Mouse (Mus musculus) gastrocnemius, postnatal 4 days (tissue): ENCODE data around the gene Rapgef5. TPM values are rescaled to one million over a fixed set of nuclear protein-coding genes. Genes with fewer than 3 reads are reported as not detected.

Experiments used
- DNase-seq, 2 experiments: peaks; one replicate each; pipeline ENCODE4 v3.0.0; 2021 to 2022; ENCODE audit warnings: low spot score in 2 of 2, mixed read lengths in 2 of 2
- long read RNA-seq, 2 experiments: library from polyadenylated mRNA; stranded (forward); transcript quantifications; one replicate each; pipeline ENCODE4 v2.0.0; 2021
- total RNA-seq, 2 experiments: library from RNA; stranded (reverse); gene quantifications; 2 replicates each; pipeline ENCODE4 v1.2.3; 2021

Rapgef5 gene
- total RNA-seq = 10 to 100 TPM; 13.9 to 15.5 TPM
- long read RNA-seq, experiment 1, partial matches to known transcripts = 0 of 3 reads
- long read RNA-seq, experiment 1, other reads (novel, unspliced or antisense) = 2 of 3 reads
- long read RNA-seq, experiment 2, partial matches to known transcripts = 0 of 1 reads
- long read RNA-seq, experiment 2, other reads (novel, unspliced or antisense) = 1 of 1 reads

DNA sequence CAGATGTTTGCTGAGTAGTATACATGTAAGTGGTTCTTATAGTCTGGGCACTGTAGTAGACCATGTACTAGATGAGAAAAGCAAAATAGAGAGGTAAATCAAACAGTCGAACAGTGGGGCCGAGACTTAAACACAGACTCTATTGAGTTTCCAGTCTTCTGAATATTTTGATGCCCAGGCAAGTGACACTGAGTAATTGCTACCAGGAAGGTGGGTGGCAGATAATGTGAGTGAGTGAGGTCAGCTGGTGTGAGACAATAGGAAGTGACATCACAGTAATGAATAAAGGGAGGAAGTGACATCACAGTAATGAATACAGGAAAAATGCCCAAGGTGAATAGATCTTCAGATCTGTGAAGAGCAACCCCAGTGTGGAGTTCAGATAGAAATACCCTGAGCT lies at the start of gene Rapgef5:
Gene Rapgef5, plus strand, starts transcription at position 301 of the 400 bp plus-strand sequence.
- DNase-seq = no peak

DNA sequence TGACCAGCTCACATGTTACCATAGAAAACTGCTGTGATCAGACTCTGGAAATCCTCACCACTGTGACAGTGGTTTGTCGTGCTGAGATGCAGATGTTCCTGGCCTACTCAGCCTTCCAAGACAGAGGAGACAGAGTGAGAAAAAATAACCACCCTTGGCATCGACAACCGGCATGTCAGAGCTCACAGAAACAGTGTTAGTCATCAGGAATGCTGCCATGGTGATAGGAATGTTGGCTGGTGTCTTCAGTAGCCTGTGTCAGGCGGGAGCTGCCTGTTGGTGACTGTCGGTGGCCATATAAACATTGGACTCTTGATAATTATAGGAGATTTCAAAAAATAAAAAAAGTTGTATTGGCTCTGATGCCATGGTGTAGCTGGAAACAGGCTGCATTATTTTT lies 48.0 kb upstream of the Rapgef5 start:
- DNase-seq = no peak

DNA sequence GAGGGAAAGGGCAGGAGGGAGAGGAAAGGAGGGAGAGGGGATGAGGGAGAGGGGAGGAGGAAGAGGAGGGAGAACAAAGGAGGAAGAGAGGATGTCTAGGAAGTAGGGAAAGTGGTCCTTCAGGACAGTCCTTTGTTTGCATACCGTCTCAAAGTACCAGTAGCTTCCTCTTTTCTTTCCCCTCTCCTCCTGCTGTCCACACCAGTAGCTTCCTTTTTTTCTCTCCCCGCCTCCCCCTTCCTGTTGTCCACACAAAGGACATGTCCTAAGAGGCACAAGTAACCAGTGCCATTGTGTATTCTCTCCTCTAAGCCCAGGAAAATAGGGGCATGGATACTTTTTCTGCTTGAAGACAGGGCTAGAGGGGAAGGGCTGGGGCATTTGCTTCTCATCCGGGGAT lies 37.3 kb upstream of the Rapgef5 start:
- DNase-seq = no peak

DNA sequence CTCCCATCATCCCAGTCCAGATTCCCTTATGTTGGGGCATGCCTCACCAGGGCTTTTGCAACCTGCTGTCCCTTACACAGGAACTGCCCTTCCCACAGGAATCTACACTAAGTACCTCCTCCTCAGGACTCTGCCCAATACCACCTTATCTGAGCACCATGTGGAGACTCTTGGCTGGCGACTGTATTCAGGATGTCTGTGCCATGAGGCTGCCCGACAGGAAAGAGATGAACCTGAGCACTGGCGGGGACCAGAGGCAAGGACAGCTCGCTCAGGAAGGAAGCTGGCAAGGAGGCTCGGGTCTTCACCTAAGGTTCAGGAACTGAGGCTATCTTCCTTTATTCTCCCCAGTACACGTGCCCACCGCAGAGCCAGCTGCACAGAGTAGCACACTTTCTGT lies 36.6 kb upstream of the Rapgef5 start:
- no peak for DNase-seq

DNA sequence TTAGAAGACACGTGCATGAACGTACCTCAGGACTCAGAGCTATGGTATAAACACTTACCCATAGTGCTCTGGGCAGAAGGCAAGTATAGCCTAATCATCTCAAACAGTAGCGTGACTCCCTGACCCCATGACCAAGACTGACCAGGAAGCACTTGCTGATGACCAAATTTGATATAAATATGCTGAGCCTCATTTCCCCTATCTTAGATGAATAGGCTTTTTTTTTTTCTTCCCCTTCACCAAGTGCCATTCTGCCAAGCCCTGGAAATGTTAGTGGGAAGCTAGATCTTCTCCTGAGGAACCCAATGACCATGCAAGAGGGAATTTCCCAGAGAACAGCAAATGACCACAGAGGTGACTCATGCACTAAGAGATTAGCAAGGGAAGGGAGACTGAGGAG lies 35.3 kb upstream of the Rapgef5 start:
- no peak for DNase-seq

DNA sequence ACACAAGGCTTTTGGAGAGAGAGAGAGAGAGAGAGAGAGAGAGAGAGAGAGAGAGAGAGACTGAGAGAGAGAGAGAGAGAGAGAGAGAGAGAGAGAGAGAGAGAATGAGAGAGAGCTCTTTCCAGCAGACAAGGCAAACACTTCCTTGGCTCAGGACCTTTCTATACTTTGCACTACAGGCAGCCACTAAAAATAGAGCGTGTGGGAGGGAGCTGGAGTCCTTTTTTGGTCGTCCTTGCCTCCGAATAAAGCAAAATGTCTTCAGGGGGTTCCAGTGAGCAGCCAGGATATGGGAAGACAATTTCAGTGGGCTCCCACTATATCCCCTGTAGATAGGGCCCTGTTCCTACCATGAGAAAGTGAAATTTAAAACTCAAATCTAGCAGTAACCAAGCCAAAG lies 33.6 kb upstream of the Rapgef5 start:
- no peak for DNase-seq

DNA sequence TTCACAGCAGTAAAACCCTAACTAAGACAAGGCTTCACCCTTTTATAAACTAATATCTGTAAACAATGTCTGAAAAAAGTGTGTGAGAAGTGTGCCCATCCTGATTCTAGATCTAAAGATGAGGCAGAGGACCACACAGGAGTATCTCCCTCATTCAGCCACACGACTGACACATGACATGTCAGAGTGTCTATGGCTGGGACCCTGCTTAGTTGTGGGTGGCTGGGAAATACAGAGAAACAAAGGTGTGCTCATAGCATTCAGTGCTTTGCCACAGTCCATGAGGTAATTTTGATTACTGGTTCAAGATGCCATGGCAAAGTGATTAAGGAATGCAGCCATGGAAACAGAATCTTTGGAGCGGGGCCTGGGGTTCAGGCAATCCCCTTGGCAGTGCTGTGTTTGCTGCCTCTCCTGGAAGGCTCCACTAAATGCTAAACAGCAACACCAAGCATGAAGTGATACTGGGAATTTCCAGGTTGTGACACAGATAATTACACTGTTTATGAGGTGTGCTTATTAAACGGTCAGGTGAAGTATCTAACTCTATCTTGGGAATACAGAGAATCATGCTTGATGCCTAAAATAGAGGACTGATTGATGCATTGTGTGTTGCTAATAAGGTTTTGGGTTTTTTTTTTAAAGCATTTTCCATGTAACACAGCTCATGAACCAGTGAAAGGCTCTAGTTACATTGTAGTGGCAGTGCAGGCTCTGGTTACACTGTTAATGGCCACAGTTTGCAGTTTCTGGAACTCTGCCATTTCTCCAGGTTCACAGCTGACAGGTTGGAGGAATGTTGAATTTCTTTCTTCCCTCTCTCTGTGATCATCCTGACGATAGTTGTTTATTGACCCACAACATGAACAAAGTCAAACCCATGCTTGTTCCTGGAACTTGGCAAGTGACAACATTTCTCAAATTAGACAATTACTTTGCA lies 29.9 kb upstream of the Rapgef5 start:
- DNase-seq = no peak

DNA sequence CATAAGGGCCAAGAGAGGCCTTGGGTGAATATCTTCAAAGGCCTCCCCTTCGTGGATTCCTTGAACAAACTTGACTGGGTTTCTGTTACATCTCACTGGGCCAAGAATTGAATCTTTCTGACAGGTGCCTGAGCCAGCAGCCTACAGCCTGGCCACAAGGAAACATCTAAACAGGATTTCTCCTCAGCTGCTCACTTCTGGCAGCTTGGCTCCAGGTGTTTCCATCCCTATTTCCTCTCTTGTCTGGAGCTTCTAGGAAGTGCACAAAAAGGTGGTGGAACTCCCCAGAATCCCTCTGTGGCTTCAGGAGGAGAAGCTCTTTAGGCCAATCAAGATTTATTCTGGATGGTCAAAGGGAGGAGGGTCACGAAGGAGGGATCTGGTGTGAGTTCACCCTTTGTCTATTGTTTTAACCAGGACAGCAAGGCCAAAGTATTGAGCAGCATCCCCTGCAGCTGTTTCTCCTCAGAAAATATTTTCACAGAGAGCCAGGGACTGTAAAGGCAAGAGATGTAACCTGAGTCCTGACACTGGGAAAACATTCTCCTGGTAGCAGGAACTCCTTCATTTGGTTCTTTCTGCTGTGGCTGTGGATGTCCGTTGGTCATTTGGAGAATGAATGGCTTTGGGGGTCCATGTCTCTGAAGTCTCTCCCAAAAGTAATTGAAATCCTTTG lies 19.6 kb upstream of the Rapgef5 start:
- DNase-seq = no peak

DNA sequence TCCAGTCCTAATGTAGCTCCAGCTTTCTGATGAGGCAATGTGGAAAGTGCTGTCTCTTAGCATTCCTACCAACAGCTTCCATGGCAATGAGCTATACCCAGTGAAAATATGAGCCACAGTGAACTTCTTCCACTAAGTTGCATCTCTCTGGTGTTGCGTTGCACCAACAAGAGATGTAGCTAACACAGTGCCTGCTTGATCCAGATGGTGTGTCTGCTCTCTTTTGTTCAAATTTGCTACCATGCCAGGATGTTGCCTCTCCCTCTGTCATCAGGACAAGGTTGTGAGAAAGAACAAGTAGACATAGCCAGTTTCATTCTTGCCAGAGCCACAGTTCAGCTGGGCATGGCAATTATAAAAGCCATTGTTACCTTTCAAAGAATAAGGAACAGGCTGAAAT lies 18.9 kb upstream of the Rapgef5 start:
- no peak for DNase-seq

DNA sequence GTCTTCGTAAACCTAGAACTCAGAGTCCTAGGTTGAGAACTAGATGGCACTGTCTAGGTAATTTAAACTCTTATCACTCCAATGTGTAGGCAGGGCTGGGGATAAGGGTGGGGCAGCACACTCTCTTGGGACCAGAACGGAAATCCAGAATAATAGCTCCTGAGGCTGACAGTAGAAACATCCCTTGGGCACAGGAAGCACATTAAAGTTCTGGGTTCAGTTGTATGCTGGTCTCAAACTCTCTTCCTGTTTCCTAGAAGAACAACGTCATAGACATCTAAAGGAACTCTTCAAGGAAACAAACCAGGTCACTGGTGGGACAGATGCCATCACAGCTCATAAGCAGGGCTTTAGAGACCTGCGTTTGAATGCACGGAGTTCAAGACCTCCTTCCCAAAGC lies 17.0 kb upstream of the Rapgef5 start:
- DNase-seq = no peak

DNA sequence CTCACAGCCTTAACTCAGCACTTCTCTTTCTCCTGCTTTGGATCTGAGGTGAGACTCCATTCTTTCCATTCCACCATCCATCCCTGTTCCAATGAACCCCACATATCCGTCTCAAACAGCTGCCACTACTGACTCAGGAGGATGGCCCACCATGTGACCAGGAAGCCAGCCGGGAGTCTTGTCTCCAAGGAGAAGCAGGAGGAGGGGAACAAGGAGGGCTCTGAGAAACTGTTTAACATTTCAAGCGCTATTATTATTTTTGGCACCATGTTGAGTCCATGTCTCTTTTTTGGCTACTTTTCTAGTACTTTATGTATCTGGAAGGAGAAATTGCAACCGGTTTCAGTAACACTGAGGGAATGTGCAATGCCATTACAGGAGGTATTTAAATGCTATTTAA lies 15.1 kb upstream of the Rapgef5 start:
- no peak for DNase-seq

DNA sequence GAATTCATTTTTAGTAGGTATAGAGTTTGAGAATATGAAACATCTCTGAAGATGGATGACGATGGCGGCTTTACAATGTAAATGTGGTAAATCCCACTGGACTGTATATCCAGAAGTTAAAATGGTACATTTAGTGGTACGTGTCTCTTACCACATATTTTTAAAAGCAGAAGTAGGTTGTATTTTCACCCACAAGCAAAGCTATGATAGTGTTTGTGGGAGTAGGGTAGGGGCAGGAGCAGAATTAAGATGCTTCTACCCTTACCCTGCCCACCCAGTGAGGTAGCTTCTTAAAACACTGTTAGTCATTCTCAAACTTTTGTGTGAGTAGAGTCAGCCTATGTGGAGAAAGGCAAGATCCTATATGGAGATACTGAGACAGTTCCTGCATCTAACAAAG lies 13.4 kb upstream of the Rapgef5 start:
- no peak for DNase-seq

DNA sequence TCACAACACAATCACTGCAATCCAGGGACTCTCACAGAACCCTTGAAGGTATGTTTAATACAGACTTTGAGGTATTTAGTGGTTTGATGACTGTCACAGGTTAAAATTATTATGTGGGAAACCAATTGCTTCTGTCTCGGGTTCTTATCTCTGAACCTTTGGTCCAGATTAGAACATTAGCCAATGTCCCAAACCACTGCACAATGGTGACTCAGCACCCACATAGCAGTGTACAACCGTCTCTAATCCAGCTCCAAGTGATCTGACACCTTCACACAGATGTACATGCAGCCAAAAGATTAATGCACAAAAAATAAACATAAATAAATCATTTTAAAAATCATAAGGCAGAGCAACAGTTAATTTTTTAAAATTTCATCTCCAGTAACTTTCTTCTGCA lies 11.1 kb upstream of the Rapgef5 start:
- no peak for DNase-seq

DNA sequence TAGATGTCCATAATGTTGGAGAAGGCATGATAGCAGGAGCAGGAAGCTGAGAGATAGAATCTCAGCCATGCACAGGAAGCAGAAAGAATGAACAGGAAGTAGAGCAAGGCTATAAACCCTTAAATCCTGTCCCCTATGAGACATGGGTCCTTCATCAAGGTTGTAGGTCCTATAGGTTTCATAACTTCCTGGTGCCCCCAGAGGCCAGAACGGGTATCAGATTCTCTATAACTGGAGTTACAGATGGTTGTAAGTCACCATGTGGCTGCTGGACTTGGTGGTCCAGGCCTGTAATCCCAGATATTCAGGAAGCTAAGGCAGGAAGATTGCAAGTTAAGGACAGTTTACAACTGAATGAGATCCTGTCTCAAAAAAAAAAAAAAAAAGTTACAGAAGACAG lies 8.5 kb upstream of the Rapgef5 start:
- DNase-seq = no peak

DNA sequence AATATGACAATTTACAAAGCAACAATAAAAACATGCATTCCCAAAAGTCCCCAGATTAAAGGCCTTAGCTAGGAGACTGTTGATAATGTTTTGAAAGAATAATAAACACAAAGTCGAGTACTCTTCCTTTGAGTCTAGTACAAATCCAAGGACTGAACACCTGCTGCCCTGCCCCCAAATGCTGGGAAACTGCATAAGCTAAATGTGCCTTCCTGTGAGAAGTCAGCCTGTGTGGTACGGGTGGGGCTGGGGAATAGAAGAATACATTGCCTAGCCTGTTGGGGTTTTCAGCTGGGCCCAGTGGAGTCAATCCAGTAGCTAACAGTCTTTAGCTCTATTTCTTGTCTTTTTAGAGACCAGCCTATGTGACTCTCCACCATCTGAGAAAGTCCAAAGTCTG lies 6.4 kb upstream of the Rapgef5 start:
- no peak for DNase-seq

DNA sequence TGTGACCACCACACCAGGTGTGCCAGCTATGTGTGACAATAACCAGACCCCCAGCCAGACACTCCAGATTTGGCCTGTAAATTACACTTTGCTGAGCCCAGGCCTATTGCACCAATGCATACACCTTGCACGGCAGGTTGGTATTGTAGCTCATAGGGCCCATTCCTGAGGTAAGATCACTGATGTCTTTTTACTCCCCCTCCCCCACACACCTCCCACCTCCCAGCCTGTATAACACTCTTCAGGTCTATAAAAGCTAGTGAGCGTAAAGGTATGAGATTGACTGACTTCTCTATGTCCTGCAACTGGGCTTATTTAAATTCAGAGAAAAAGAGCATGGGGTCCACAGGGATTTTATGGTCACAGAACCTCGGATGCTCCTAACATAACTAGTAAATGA lies 3.8 kb upstream of the Rapgef5 start:
- no peak for DNase-seq

DNA sequence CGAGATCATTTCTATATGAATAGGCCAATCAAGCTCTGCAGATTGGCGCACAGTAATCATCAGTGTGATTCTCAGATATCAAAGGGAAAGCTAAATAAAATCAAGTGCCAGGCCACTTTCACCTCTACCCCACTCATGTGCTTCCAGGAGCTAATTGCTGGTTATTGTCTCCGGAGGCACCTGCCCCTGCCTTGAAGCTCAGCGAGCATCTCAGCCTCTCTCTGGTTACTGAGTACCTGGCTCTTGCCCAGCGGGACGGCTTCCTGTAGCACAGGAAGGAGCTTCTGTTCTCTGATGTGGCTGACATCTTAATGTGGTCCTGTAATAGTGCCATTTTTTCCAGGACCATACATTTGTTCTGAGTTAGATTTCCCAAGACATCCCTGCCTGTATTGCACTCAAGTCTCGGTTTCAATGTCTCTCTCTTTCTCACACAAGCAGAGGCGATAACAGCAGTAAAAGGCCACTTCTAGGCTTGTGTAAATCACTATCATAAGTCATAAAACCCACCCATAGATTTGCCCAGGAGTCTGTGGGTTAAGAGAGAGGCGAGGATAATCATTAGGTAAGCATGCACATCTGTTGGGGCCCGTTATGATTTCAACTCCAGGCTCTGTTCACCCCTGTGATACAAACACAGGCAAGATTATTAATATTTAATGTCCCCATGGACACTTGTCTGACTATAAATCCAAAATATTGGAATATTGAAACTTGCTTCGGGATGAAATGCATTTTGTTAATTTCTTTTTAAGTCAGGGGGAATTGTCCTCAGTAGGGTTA lies 2.9 kb upstream of the Rapgef5 start:
- no peak for DNase-seq

DNA sequence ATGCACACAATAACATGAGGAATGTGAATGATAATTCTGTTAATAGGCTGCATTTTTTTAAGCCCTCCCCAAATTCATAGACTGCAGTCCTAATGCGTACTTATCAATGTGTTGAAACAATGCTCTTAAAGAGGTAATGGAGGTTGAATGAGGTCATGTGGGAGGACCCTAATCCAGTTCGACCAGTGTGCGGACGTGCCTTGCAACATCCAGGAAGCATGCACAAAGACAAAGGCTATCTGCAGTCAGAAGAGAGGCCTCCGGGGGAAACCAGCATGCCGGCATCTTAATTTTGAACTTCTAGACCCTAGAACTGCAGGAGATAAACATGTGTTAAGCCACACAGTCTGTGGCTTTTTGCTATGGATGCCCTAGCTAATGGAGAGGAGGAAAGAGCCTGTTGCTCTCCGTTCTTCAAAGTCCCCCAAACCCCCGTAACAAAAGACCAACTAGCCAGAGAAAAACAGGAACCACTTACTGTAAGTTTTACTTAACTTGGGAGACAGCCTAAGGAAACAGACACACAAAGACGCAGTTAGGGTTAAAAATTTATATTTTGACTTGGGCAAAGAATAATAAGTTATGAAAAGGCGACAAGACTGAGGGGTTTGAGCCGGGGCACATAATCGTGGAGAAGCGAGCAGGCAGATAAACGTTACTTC lies 1.1 kb downstream of the Rapgef5 start:
- DNase-seq = no peak

DNA sequence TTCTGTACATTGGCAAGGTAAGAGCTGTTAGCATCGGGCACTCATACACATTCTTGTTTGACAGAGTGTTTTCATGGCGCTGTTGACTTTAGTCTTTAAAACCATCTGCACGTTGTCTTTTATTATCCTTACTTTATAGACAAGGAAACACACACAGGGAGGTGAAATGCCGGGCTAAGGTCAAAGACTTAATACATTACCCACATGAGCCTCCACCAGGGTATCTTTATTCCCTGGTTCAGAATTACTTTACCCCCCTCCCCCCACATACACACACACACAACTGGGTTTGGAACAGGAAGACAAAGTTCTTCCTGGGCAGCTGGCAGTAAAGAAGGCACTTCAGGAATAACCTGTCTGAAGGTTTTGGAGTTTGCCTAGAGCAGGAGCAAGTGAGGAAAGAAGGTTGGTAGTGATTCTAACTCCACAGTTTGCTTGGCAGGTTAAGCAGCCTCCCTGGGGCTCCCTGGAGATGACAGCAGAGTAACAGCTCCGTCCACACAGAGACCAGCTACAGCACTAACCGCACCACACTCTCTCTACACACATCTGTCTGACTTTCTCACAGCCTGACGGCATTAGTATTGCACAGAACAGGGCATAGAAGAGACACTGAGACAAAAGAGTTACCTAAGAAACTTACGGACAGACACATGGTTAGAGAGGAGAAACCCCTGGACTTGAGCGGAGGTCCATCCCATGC lies 8.2 kb downstream of the Rapgef5 start:
- DNase-seq = no peak

DNA sequence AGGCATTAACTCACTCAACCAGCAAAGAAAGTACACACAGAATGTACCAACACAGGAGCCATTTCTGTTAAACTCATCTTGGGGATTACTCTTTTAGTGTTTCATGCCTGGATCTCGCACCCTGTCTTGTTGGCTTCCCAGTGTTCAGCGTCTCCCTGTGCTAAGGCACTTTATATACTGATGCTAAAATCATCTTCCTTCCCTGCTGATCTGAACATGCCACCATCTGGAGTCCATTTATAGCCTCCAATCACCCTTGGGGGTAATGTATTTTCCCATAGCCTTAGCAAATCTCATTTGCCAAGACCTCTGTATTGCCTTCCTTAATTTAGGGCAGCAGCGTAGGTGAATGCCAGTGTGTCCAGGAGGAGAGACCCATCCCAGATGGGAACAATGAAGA lies 11.6 kb downstream of the Rapgef5 start:
- DNase-seq = no peak
